Mouse (Mus musculus): Measurements from ENCODE around the gene Tc2n. TPM values are rescaled to one million over a fixed set of nuclear protein-coding genes. Genes with fewer than 3 reads are reported as not detected.
"Not testable (repeated sequence)": the region's sequence is repeated elsewhere in the genome, so short reads cannot be mapped to it uniquely, and the experiment has no call there.

Gene Tc2n
- polyA plus RNA-seq, 1 experiment from 2014 or later: 5.8 TPM

- ATAC-seq (ENCODE audit: borderline replicate concordance, extremely low read depth, low FRiP score, low TSS enrichment): peak; percentile 82
- Histone ChIP-seq H3K4me2 (peak overlapping the region; percentile 94), H3K27me3 (peaks cover 14% of the 10 kb centered on the region), H3K9me3 (no peaks in the 10 kb centered on the region), H3K4me1 (0 out of 2 replicates have a peak, but pooled peaks cover 3% of the 10 kb centered on the region), H3K9ac (peak overlapping the region; percentile 60; the same call in 1 of the 2 replicates), H3K27ac (peak overlapping the region; percentile 35; the same call in 1 of the 2 replicates), H3K4me3 (peak overlapping the region; percentile 65), H3K36me3 (no peaks in the 10 kb centered on the region)
- WGBS: 1% methylated on average over 9 of the region's 9 CpGs
Measured at GRCm38 (mm10) chr12:101718755-101719150, 430 bp upstream of the Tc2n start.

- Histone ChIP-seq H3K4me3 (no peak overlapping the region), H3K9ac (no peak overlapping the region), H3K4me2 (no peak overlapping the region), H3K9me3 (no peaks in the 10 kb centered on the region), H3K36me3 (no peaks in the 10 kb centered on the region), H3K27ac (no peak overlapping the region), H3K27me3 (no peaks in the 10 kb centered on the region), H3K4me1 (no peaks in the 10 kb centered on the region)
- ATAC-seq (ENCODE audit: borderline replicate concordance, extremely low read depth, low FRiP score, low TSS enrichment): no peak
- 74% methylated on average over 3 of the region's 3 CpGs for WGBS
Measured at GRCm38 (mm10) chr12:101699176-101699575, 19.1 kb downstream of the Tc2n start.

- Histone ChIP-seq H3K36me3 (no peaks in the 10 kb centered on the region), H3K27ac (no peak overlapping the region), H3K4me2 (no peak overlapping the region), H3K27me3 (no peaks in the 10 kb centered on the region), H3K9me3 (no peaks in the 10 kb centered on the region), H3K4me1 (no peaks in the 10 kb centered on the region), H3K4me3 (no peak overlapping the region), H3K9ac (no peak overlapping the region)
- no peak for ATAC-seq (ENCODE audit: borderline replicate concordance, extremely low read depth, low FRiP score, low TSS enrichment)
- 69% methylated on average over 1 of the region's 1 CpGs for WGBS
Measured at GRCm38 (mm10) chr12:101696521-101696920, 21.8 kb downstream of the Tc2n start.

GRCm38 (mm10) chr12:101680538-101680937 lies 37.8 kb downstream of the Tc2n start:
- ATAC-seq (ENCODE audit: borderline replicate concordance, extremely low read depth, low FRiP score, low TSS enrichment): no peak
- no peaks in the 10 kb centered on the region for H3K4me1 ChIP-seq
- no peaks in the 10 kb centered on the region for H3K36me3 ChIP-seq
- H3K9ac ChIP-seq: no peak overlapping the region
- no peak overlapping the region for H3K4me2 ChIP-seq
- WGBS: 89% methylated on average over 2 of the region's 2 CpGs
- H3K27me3 ChIP-seq: no peaks in the 10 kb centered on the region
- no peak overlapping the region for H3K27ac ChIP-seq
- H3K9me3 ChIP-seq: no peaks in the 10 kb centered on the region
- no peak overlapping the region for H3K4me3 ChIP-seq

- Histone ChIP-seq H3K4me1 (no peaks in the 10 kb centered on the region), H3K4me2 (no peak overlapping the region), H3K9ac (no peak overlapping the region), H3K27ac (no peak overlapping the region), H3K4me3 (no peak overlapping the region), H3K27me3 (no peaks in the 10 kb centered on the region), H3K36me3 (no peaks in the 10 kb centered on the region), H3K9me3 (no peaks in the 10 kb centered on the region)
- ATAC-seq (ENCODE audit: borderline replicate concordance, extremely low read depth, low FRiP score, low TSS enrichment): no peak
- 90% methylated on average over 2 of the region's 2 CpGs for WGBS
Measured at GRCm38 (mm10) chr12:101667502-101667901, 50.8 kb downstream of the Tc2n start.

- peak; percentile 31; the same call in 1 of the 2 replicates for ATAC-seq (ENCODE audit: borderline replicate concordance, extremely low read depth, low FRiP score, low TSS enrichment)
- 56% methylated on average over 1 of the region's 1 CpGs for WGBS
- Histone ChIP-seq H3K9me3 (no peaks in the 10 kb centered on the region), H3K4me3 (no peak overlapping the region), H3K4me1 (no peaks in the 10 kb centered on the region), H3K9ac (no peak overlapping the region), H3K36me3 (no peaks in the 10 kb centered on the region), H3K4me2 (no peak overlapping the region), H3K27ac (no peak overlapping the region), H3K27me3 (no peaks in the 10 kb centered on the region)
Measured at GRCm38 (mm10) chr12:101633137-101633536, 85.2 kb downstream of the Tc2n start.

DNA sequence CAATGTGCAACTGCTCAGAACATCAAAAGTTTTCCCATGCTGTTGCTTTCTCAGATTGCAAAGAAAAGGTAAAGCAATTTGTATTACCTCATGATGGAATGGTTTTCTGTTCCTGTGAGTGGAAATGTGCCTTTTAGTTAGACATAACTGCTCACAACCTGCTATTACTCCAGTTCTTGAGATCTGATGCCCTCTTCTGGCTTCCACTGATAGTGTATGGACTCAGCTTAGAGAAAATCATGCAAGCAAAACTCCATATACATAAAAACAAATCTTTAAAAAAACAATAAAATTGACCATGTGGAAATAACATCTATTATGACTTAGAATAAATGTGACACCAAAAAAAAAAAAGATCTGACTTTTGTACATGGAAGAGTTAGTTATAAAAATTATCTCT lies 111.7 kb downstream of the Tc2n start:
- H3K27ac ChIP-seq; H3K9ac ChIP-seq; H3K4me3 ChIP-seq; H3K4me2 ChIP-seq; ATAC-seq (ENCODE audit: borderline replicate concordance, extremely low read depth, low FRiP score, low TSS enrichment); H3K4me1 ChIP-seq; H3K9me3 ChIP-seq; H3K36me3 ChIP-seq; H3K27me3 ChIP-seq: not testable (repeated sequence)

Other genes with a start within 250 kb of the Tc2n start
- gene Fbln5, start 100.5 kb upstream of the Tc2n start, polyA plus RNA-seq (2015; fragmentation: Nextera tagmentation; extraction: Ambion mirVana): 142 and 153 TPM in 2 replicates
- gene Trip11, start 194.7 kb upstream of the Tc2n start, polyA plus RNA-seq (2015; fragmentation: Nextera tagmentation; extraction: Ambion mirVana): 29.8 and 32.4 TPM in 2 replicates
- gene Atxn3, start 239.7 kb upstream of the Tc2n start, polyA plus RNA-seq (2015; fragmentation: Nextera tagmentation; extraction: Ambion mirVana): 12.7 and 13.5 TPM in 2 replicates

Data from lung, embryonic 15.5 days (tissue).